Mouse (Mus musculus): ENCODE data around the gene Ccdc17.

Gene Ccdc17

DNA sequence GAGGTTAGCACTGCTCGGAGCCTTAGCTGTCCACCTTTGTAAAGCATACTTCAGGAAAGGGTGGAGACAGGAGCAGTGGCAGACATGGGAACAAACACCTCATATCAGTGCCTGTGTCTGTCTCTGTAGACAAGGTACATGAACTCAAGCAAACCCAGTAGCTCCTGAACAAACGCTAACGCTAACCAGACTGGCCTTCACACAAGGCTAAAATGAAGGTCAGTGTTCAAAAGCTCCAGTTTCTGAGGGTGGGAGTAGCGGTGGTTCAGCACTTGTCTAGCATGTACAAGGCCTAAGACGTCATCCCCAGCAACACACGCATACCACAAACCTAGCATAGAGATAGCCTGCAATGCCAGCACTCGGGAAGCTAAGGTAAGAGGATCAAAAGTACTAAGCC is 49.2 kb downstream of the Ccdc17 start:
- no peak for DNase-seq (ENCODE audit: low read depth)

GRCm38 (mm10) chr4:116649411-116649810 is 53.0 kb downstream of the Ccdc17 start:
- DNase-seq (ENCODE audit: low read depth), result no peak

Measured in 416B (cell line).